Mouse (Mus musculus): ENCODE results near the gene Fgfr4.

The Fgfr4 gene

GRCm38 (mm10) chr13:55152621-55153415, at the start of gene Fgfr4:
Gene Fgfr4, plus strand, starts transcription at chr13:55152640.
- peak in 1 of 2 experiments; percentile 10 for DNase-seq

- no peak for DNase-seq
These were observed 49.1 kb upstream of the Fgfr4 start for GRCm38 (mm10) chr13:55103351-55103750.

GRCm38 (mm10) chr13:55105045-55105952, 47.1 kb upstream of the Fgfr4 start, which contains the start of gene Zfp346:
Gene Zfp346, plus strand, starts transcription at chr13:55105311.
- DNase-seq, result peak; percentile 96 to 97

- DNase-seq, result peak; percentile 21 to 32
These were observed 46.3 kb upstream of the Fgfr4 start for GRCm38 (mm10) chr13:55105953-55106691.

GRCm38 (mm10) chr13:55107116-55107515, 45.3 kb upstream of the Fgfr4 start:
- no peak for DNase-seq

GRCm38 (mm10) chr13:55107694-55108093, 44.7 kb upstream of the Fgfr4 start:
- no peak for DNase-seq

GRCm38 (mm10) chr13:55114375-55114774, 38.1 kb upstream of the Fgfr4 start:
- DNase-seq, result no peak

GRCm38 (mm10) chr13:55124903-55125302, 27.5 kb upstream of the Fgfr4 start:
- no peak for DNase-seq

- DNase-seq, result no peak
These were observed 19.0 kb upstream of the Fgfr4 start, which contains the start of gene Gm17617 for GRCm38 (mm10) chr13:55133448-55133847. Gene Gm17617, minus strand, starts transcription at chr13:55133548.

GRCm38 (mm10) chr13:55135382-55135781, 17.1 kb upstream of the Fgfr4 start:
- DNase-seq, result peak; percentile 13 to 17

GRCm38 (mm10) chr13:55140271-55140670, 12.2 kb upstream of the Fgfr4 start:
- no peak for DNase-seq

- no peak for DNase-seq
These were observed 1.5 kb downstream of the Fgfr4 start for GRCm38 (mm10) chr13:55153951-55154350.

- no peak for DNase-seq
These were observed 9.9 kb downstream of the Fgfr4 start for GRCm38 (mm10) chr13:55162365-55162764.

GRCm38 (mm10) chr13:55163553-55163952, 11.1 kb downstream of the Fgfr4 start:
- DNase-seq, result no peak

GRCm38 (mm10) chr13:55165831-55166339, 13.4 kb downstream of the Fgfr4 start:
- no peak for DNase-seq

- DNase-seq, result no peak
These were observed 14.6 kb downstream of the Fgfr4 start for GRCm38 (mm10) chr13:55166806-55167725.

GRCm38 (mm10) chr13:55167798-55168197, 15.4 kb downstream of the Fgfr4 start:
- DNase-seq, result no peak

- no peak for DNase-seq
These were observed 15.8 kb downstream of the Fgfr4 start for GRCm38 (mm10) chr13:55168255-55168654.

- DNase-seq, result no peak
These were observed 16.5 kb downstream of the Fgfr4 start for GRCm38 (mm10) chr13:55168958-55169369.

- DNase-seq, result peak; percentile 25 to 28
These were observed 19.3 kb downstream of the Fgfr4 start for GRCm38 (mm10) chr13:55171517-55172335.
